Mouse (Mus musculus) left cerebral cortex, adult 8-10 months (tissue): ENCODE measurements at regions not wholly inside any gene's neighbourhood (a gene's known extent, or its start where the extent isn't known, plus 50 kb on each side); places are given as distances from the start of the nearest gene placed in this dataset.

Source experiments
- DNase-seq, 2 experiments: peaks; one replicate each; pipeline ENCODE4 v3.0.0; 2022; ENCODE audit warnings: low spot score in 2 of 2

DNA sequence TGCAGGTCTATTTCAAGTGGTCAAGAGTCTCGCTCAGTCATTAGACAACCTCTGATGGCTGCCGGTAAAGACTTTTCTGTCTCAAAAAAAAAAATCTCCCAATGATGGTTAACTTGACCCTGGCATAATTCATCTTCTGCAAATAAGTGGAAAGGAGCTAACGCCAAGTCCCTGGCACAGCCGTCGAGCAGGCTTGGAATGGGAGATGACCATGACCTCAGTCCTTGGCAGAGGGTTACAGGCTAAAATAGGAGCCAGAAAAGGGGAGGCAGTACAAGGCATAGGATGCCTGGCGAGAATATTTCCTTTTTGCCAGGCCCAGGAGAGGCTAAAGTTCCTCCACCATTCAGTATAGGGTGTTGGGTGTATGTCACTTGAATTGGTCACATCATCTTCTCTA is 69.2 kb upstream of the Gdf10 start:
- DNase-seq: no peak

- no peak for DNase-seq
Observed at GRCm38 (mm10) chr14:33856992-33857391, 66.4 kb upstream of the Gdf10 start.

DNA sequence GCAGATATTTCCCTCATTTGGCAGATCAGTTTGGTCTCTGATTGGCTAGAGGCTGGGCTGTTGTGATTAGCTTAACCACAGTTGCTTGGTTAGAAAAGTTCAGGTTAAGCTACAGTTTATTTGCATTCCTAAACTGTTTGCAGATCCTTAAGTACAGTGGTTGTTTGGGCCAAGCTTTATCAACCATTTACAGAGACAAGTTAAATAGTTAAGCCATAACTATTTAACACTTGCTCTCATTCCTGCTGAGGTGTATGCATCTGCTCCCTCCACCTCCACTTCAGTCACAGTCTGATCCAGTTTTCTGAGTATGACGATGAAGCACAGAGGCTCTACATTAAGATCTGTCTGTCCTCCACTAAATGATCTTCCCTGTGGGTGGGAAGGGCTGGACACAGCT is 58.6 kb upstream of the Gdf10 start:
- no peak for DNase-seq

DNA sequence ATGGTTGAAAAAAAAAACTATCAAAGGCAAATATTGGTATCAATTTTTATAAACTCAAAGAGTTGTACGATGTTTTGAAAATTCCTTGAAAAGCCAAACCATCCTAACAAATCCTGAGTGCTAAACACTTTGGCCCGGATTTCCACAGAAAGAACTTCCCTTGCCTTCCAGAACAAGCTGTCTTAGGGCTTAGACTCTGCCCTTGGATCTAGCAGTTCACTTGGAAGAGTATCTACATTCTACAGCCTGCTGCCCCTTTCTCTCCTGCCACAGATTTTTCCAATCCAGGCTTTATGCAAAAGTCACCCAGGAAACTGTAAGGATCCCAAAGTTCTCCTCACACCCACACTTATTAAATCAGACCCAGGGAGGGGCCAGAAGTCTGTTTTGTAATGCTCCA is 57.6 kb upstream of the Gdf10 start:
- DNase-seq: no peak

DNA sequence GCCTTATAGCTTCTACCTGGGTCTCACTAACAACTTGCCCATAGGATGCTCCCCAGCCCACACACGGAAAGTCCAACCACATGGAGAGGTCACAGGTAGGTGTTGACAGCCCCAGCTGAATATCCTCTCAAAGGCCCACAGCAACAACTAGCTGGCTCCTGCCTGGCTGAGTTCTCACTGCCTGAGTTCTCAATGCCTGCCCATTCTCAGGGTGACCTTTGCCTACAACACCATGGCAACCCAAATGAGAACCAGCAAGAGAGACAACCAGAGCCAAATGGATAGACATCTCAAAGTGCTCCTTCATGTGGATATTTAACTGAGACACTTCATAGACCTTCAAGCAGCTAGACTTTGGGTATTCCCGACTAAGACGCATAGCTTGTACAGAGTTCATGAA is 55.7 kb upstream of the Gdf10 start:
- DNase-seq: no peak
